In the genomic region with DNA sequence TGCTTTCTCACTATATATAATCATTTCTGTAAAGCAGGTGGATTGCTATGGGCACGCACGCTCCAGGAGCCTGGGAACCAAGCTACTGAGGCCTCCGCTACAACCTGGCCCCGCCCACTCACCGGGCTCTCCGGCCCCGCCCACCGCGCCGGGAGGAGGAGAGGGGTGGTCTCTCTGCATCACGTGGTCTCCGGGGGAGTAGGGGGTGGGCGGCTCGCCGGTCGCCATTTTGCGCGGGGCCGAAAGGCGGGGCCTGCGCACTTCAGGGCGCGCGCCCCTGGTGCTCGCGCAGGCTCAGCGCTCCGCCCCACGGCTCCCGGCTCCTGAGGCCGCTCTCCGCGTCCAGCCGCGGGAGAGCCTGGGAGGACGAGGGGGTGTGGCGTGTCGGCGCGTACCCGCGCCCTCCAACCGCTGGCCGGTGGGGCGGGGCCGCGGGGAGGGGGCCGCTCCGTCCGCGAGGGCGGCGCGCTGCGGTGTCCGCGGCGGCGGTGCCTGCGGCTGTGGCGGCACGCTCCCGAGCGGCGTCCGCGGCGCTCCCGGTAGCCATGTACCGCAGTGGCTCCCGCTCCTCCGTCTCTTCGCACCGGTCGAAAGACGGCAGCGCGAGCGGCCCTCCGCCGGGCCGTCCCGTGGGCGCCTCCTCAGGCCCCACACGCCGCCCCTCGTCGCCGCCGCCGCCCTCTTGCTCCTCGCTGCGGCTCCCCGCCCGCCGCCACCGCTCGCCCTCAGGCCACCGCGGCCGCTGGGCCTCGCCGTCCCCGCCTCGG, we compare ENCODE assay signal across 8 mouse cellular contexts. TPM values are rescaled to one million over a fixed set of nuclear protein-coding genes. Genes with fewer than 3 reads are reported as not detected.
DNase-seq lines count a peak whose midpoint lies in the region; ATAC-seq lines count a peak whose summit lies in the region.

A gene (plus strand): TSS at position 438 of the 767 bp plus-strand sequence.

- ATAC-seq in hindbrain, embryonic 14.5 days (ENCODE audit: low FRiP score): peak; percentile 97

- no peaks in the 10 kb centered on the region for H3K27me3 ChIP-seq in hindbrain, embryonic 14.5 days (ENCODE audit: control insufficient read depth, insufficient read depth, low read length)

- peak within 1 kb of the TSS; percentile 91 for H3K9ac ChIP-seq in hindbrain, embryonic 14.5 days

- H3K27ac ChIP-seq in hindbrain, embryonic 14.5 days: peak within 1 kb of the TSS; percentile 93

- H3K4me2 ChIP-seq in hindbrain, embryonic 14.5 days (replicated peaks): peak within 1 kb of the TSS; percentile 81

- H3K9me3 ChIP-seq in hindbrain, embryonic 14.5 days (ENCODE audit: control insufficient read depth, low read length): no peaks in the 10 kb centered on the region

- DNase-seq in R1 (ENCODE audit: low read depth, low spot score): peak; percentile 94
- DNase-seq in cerebellum, postnatal 25 days: peak; percentile 94 to 98
- peak; percentile 90 to 95 for DNase-seq in frontal cortex, postnatal 25 days (ENCODE audit: low spot score in 2 of 2)
- peak; percentile 92 for DNase-seq in hindbrain, embryonic 14.5 days (ENCODE audit: low spot score)
- DNase-seq in layer of hippocampus, postnatal 36 days: peak; percentile 98 to 99
- DNase-seq in lung, postnatal 36 days: peak; percentile 97
- DNase-seq in retina, postnatal 1 day: peak; percentile 98
- peak; percentile 97 for DNase-seq in urinary bladder, adult 18-20 months (ENCODE audit: low spot score in 2 of 2)

- peaks cover 15% of the 10 kb centered on the region for H3K4me1 ChIP-seq in hindbrain, embryonic 14.5 days (replicated peaks; ENCODE audit: control insufficient read depth, insufficient read depth, low read length)

- under 1% methylated on average over 91 of the region's 105 CpGs for WGBS in hindbrain, embryonic 14.5 days

- H3K36me3 ChIP-seq in hindbrain, embryonic 14.5 days (replicated peaks; ENCODE audit: control insufficient read depth, insufficient read depth): peaks cover 18% of the 10 kb centered on the region

- peak within 1 kb of the TSS; percentile 84 for H3K4me3 ChIP-seq in hindbrain, embryonic 14.5 days (replicated peaks; ENCODE audit: low read length)

RNA-seq across cellular contexts. Expression of the gene that starts here (rescaled TPM):
- polyA plus RNA-seq in hindbrain, embryonic 14.5 days (2014; fragmentation: Nextera tagmentation; extraction: Ambion mirVana): 29.7 and 31.5 TPM in 2 replicates
- 10 to 100 TPM; 56.3 to 60.0 TPM for total RNA-seq in layer of hippocampus, postnatal 36 days (2021)

Comparison
In these comparisons a context has a peak if more than half of its experiments do, and no peak if none do; other contexts are left out.
1. Peak in every context shown above with its lines: DNase-seq, ATAC-seq, H3K4me3 ChIP-seq and H3K27ac ChIP-seq.